Mouse (Mus musculus): Measurements from ENCODE around the gene Grn. TPM values are rescaled to one million over a fixed set of nuclear protein-coding genes. Genes with fewer than 3 reads are reported as not detected.

Grn gene
- polyA plus RNA-seq, 1 experiment from 2014 or later: 58.1 TPM

DNA sequence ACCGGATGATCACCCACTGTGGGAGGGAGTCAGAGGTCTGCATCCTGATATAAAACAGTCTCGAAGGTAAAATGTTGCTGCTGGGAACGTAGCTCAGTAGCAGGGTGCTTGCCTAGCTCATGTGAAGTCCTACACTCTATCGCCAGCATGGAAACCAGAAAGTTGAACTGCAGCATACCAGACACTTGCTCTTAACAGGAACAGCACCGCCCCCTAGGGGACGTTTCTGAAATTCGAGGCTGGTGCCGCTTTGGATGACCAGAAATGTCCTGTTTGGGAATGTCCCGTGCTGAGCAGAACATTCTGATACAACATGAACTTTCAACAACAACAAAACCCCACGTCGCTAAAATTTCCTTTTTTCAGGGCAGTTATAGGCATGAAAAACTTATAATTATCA lies 18.4 kb upstream of the Grn start:
- H3K27ac ChIP-seq: peak overlapping the region; percentile 63; the same call in 1 of the 2 replicates

DNA sequence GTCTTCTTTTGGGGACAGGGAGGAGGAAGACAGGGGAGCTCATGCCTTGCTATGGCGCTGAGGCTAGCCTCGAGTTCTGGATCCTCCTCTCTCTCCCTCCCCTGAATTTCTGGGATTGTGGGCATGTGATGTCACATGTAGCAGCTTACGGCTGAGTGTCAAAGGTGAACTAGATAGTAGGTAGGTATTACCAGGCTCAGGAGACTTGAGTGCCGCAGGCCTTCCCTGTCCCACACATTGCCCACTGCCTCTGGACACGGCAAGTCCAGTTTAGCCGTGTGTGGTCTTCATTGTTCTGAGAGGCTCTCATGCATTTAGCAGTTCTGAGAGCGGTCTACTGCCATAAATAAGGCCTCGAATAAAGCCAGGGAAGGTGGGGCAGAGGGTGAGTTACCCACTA lies 17.1 kb upstream of the Grn start:
- Histone ChIP-seq H3K4me1 (peaks cover 34% of the 10 kb centered on the region), H3K27ac (no peak overlapping the region), H3K9ac (no peak overlapping the region), H3K4me2 (no peak overlapping the region), H3K36me3 (no peaks in the 10 kb centered on the region), H3K9me3 (replicated peaks) (no peaks in the 10 kb centered on the region), H3K27me3 (replicated peaks) (peaks cover 45% of the 10 kb centered on the region), H3K4me3 (no peak overlapping the region)
- no peak for ATAC-seq
- WGBS (ENCODE audit: insufficient replicate concordance): 70% methylated on average over 8 of the region's 8 CpGs

More for the DNA sequence above, 18.4 kb upstream of the Grn start:
- WGBS (ENCODE audit: insufficient replicate concordance): 8% methylated on average over 11 of the region's 11 CpGs
- peaks cover 33% of the 10 kb centered on the region for H3K27me3 ChIP-seq (replicated peaks)
- H3K36me3 ChIP-seq: no peaks in the 10 kb centered on the region
- H3K4me2 ChIP-seq: peak overlapping the region; percentile 36; the same call in 1 of the 2 replicates
- H3K9me3 ChIP-seq (replicated peaks): no peaks in the 10 kb centered on the region
- no peak for ATAC-seq
- peaks cover 40% of the 10 kb centered on the region for H3K4me1 ChIP-seq
- no peak overlapping the region; the same call in 1 of the 2 replicates for H3K4me3 ChIP-seq
- H3K9ac ChIP-seq: no peak overlapping the region; the same call in 1 of the 2 replicates

DNA sequence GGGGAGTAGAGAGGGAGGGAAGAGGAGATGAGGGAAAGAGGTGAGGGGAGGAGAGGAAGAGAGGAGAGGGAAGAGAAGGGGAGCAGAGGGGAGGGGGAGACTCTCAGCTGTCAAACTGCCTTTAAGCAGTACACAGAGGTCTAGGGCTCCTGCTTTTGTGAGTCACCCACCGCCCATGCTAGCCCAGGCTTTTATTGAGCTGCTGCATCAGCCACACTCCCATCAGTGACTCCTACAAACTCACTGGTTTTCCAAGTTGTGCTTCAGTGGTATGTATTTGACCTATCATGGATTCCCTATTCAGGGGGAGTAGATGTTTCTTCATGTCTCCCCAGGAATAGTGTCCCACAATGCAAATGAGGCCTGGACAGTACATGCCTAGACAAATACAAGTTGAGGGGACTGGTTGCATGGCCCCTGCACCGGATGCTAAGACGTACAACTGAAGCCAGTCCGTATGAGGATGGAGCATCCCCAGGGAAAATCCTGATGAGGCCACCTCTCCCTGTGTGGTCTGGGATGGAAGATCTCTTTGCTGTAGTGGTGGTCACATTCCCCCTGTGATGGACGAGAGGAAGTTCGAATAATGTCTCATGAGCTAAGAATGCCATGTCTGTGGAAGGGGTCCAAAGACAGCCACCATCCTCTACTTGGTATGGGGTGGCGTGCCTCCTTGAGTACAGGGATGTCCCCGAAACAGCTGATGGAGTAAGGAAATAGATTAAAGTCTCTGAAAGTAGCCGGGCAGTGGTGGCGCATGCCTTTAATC lies 14.9 kb upstream of the Grn start:
- Histone ChIP-seq H3K4me2 (no peak overlapping the region), H3K9ac (no peak overlapping the region), H3K27ac (no peak overlapping the region), H3K4me3 (no peak overlapping the region), H3K9me3 (replicated peaks) (no peaks in the 10 kb centered on the region), H3K36me3 (no peaks in the 10 kb centered on the region), H3K4me1 (peaks cover 16% of the 10 kb centered on the region), H3K27me3 (replicated peaks) (peaks cover 60% of the 10 kb centered on the region)
- 65% methylated on average over 10 of the region's 10 CpGs for WGBS (ENCODE audit: insufficient replicate concordance)
- ATAC-seq: no peak

DNA sequence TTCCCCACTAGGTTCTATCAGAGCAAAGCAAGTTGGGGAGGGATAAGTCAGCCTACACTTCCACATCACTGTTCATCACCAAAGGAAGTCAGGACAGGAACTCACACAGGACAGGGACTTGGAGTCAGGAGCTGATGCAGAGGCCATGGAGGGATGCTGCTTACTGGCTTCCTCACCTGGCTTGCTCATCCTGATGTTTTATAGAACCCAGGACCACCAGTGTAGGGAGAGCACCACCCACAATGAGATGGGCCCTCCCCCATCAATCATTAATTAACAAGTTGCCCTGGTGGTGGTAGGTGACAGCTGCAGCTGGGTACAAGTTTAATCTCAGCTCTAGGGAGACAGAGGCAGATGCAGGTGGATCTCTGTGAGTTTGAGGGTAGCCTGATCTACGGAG lies 13.0 kb upstream of the Grn start:
- Histone ChIP-seq H3K4me1 (no peaks in the 10 kb centered on the region), H3K9ac (no peak overlapping the region), H3K4me3 (no peak overlapping the region), H3K9me3 (replicated peaks) (no peaks in the 10 kb centered on the region), H3K27me3 (replicated peaks) (peaks cover 64% of the 10 kb centered on the region), H3K36me3 (no peaks in the 10 kb centered on the region), H3K4me2 (no peak overlapping the region), H3K27ac (no peak overlapping the region)
- ATAC-seq: no peak
- WGBS (ENCODE audit: insufficient replicate concordance): 62% methylated on average over 1 of the region's 1 CpGs

DNA sequence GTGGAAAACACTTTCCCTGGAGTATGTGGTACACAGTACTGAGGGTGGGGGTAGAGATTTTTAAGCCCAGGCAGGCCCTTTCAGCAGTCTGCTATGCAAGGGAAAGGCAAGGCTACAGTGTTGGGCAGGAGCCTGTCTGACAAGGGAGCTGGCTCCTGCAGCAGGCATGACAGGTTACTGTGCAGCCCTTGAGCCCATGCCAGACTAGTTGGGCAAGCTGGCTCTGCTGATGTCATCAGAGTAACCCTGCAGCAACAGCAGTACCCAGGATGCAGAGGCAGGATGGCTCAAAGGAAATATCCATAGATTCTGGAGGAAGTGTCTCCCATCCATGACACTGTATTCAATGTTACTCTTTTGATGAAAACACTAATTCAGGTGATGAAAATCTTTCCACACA lies 11.2 kb upstream of the Grn start:
- H3K36me3 ChIP-seq: no peaks in the 10 kb centered on the region
- no peak for ATAC-seq

DNA sequence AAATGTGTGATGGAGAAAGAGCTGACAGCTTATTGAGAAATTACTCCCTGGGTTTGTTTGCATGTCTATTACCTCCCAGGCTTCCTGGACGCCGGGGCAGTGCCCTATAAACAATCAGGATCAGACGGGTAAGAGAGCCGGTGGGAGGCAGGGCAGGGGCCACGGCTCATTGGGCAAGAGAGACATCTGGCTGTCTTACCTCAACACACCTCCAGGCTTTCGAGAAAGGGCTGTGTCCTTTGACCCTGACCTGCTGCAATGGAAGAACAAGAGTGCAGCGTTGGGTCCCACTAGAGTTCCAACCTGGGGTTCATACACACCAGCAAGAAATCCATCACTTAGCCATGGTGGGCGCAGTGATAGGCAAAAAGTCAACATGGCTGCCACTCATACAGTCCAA lies 8.6 kb upstream of the Grn start:
- H3K9me3 ChIP-seq (replicated peaks): no peaks in the 10 kb centered on the region
- H3K27me3 ChIP-seq (replicated peaks): peaks cover 48% of the 10 kb centered on the region; the same call in 1 of the 2 replicates
- no peaks in the 10 kb centered on the region for H3K36me3 ChIP-seq
- H3K9ac ChIP-seq: no peak overlapping the region
- H3K4me1 ChIP-seq: no peaks in the 10 kb centered on the region
- H3K27ac ChIP-seq: no peak overlapping the region
- no peak for ATAC-seq
- H3K4me2 ChIP-seq: no peak overlapping the region
- WGBS (ENCODE audit: insufficient replicate concordance): 51% methylated on average over 8 of the region's 8 CpGs
- no peak overlapping the region for H3K4me3 ChIP-seq

More for the DNA sequence above, 11.2 kb upstream of the Grn start:
- Histone ChIP-seq H3K27ac (no peak overlapping the region), H3K9ac (no peak overlapping the region), H3K9me3 (replicated peaks) (no peaks in the 10 kb centered on the region), H3K4me2 (no peak overlapping the region), H3K27me3 (replicated peaks) (peaks cover 63% of the 10 kb centered on the region), H3K4me3 (no peak overlapping the region), H3K4me1 (no peaks in the 10 kb centered on the region)

DNA sequence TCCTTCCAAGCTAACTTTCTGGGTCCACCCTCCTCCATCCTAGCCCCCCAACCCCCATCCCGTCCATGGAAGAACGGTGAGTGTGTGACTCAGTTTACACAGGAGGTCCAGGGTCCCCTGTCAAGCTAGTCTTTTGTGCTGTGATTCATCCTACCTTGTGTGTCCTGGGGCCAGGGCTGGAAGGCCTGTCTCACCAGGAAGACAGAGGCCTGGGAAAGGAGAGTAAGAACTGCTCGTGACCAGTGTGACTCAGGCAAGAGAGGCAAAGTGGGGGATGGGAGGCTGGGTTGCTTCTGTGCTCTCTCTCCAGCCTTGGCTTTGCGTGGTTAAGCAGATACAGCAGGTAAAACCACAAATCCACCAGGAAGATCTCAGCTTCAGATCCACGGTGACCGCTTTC lies 5.4 kb upstream of the Grn start:
- Histone ChIP-seq H3K4me3 (no peak overlapping the region), H3K9ac (no peak overlapping the region), H3K27ac (no peak overlapping the region), H3K9me3 (replicated peaks) (no peaks in the 10 kb centered on the region), H3K4me1 (peaks cover 9% of the 10 kb centered on the region), H3K27me3 (replicated peaks) (peaks cover 34% of the 10 kb centered on the region), H3K36me3 (no peaks in the 10 kb centered on the region), H3K4me2 (no peak overlapping the region)
- no peak for ATAC-seq
- WGBS (ENCODE audit: insufficient replicate concordance): 66% methylated on average over 6 of the region's 6 CpGs

DNA sequence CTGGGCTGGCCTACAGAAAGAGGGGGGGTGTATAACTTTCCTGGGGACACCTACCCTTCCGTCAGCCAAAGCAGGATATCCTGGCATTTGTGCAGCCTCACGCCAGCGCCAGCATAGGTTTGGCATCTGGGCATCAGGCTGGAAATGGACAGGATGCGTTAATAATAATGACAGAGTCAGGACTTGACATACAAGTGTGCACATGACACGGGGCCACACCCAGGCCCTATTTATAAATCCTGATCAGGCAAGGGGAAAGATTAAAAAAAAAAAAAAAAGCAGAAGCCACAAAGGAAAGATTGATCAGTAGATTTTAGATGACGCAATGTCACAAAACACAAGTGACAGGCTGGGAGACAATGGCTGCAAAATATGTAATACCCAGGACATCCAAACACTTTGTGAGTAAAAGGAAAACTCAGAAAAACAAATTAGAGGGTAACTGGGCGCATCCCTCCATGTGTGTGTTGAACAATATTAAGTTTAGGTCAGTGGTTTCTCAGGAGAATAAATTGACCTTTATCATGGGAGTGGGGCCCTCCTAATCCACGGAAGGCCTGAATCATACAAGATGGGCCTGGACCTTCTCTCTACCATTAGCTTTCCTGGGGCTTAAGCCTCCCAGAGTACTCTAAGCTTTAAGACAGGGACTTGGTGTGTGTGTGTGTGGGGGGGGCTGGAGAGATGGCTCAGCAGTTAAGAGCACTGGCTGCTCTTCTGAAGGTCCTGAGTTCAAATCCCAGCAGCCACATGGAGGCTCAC lies 4.4 kb upstream of the Grn start:
- peaks cover 19% of the 10 kb centered on the region for H3K4me1 ChIP-seq
- H3K4me3 ChIP-seq: no peak overlapping the region
- no peak overlapping the region for H3K4me2 ChIP-seq
- no peaks in the 10 kb centered on the region for H3K9me3 ChIP-seq (replicated peaks)
- H3K36me3 ChIP-seq: no peaks in the 10 kb centered on the region
- H3K27ac ChIP-seq: no peak overlapping the region
- ATAC-seq: no peak
- H3K9ac ChIP-seq: no peak overlapping the region
- H3K27me3 ChIP-seq (replicated peaks): peaks cover 26% of the 10 kb centered on the region
- WGBS (ENCODE audit: insufficient replicate concordance): 61% methylated on average over 8 of the region's 8 CpGs

DNA sequence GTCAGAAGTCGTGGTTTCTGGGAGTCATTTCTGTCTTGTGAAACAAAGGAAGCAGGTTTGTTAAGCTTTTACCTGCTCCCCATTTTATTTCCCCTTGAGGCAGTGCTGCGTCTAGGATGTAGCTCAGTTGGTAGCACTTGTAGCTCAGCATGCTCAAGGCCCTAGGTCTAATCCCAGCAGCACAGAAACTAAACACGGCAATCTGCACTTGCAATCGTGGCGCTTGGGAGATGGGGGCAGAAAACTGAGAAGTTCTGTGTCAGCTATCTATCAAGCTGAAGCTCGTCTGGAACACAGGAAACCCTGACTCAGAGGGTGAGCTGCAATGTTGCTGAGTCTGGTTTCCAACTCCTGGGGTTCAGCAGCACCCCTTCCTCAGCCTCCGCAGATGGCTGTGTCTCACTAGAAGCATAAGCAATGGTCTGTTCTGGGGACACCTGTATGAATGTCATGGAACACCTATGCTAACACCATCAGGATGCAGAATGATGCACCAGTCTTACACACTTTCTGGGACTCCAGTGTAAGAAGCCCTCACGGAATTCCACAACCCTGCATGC lies 1.1 kb upstream of the Grn start:
- peaks cover 41% of the 10 kb centered on the region for H3K4me1 ChIP-seq
- 36% methylated on average over 8 of the region's 8 CpGs for WGBS (ENCODE audit: insufficient replicate concordance)
- H3K9me3 ChIP-seq (replicated peaks): no peaks in the 10 kb centered on the region
- no peak overlapping the region for H3K4me3 ChIP-seq
- H3K36me3 ChIP-seq: no peaks in the 10 kb centered on the region
- H3K27me3 ChIP-seq (replicated peaks): peaks cover 23% of the 10 kb centered on the region
- H3K4me2 ChIP-seq: peak overlapping the region; percentile 89
- H3K27ac ChIP-seq: 0 out of 2 replicates have a peak overlapping the region, but pooled peaks have one; percentile 33
- ATAC-seq: no peak
- H3K9ac ChIP-seq: 0 out of 2 replicates have a peak overlapping the region, but pooled peaks have one; percentile 70

DNA sequence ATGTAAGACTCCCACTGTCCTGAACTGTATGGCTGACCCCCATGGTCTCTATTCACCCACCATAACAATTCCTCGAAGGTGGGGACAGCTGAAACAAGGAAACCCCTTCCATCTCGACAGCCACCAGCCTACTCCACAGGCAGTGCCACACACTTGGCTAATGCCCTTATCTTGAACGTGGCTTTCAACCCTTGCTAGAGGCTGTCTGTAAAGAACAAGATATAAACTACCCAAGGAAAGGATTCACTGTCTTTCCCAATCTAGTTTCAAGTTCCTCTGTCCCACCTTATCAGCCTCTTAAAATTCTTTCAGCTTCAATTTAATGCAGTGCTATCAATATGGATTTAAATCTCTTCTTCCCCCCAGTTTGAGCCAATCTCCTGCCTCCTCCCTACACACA lies 564 bp upstream of the Grn start:
- peaks cover 19% of the 10 kb centered on the region for H3K27me3 ChIP-seq (replicated peaks)
- no peak for ATAC-seq
- H3K9me3 ChIP-seq (replicated peaks): no peaks in the 10 kb centered on the region
- H3K4me2 ChIP-seq: peak overlapping the region; percentile 89
- H3K9ac ChIP-seq: peak overlapping the region; percentile 70
- 15% methylated on average over 3 of the region's 3 CpGs for WGBS (ENCODE audit: insufficient replicate concordance)
- peak overlapping the region; percentile 71 for H3K4me3 ChIP-seq
- H3K27ac ChIP-seq: 0 out of 2 replicates have a peak overlapping the region, but pooled peaks have one; percentile 33
- no peaks in the 10 kb centered on the region for H3K36me3 ChIP-seq
- peaks cover 41% of the 10 kb centered on the region for H3K4me1 ChIP-seq

DNA sequence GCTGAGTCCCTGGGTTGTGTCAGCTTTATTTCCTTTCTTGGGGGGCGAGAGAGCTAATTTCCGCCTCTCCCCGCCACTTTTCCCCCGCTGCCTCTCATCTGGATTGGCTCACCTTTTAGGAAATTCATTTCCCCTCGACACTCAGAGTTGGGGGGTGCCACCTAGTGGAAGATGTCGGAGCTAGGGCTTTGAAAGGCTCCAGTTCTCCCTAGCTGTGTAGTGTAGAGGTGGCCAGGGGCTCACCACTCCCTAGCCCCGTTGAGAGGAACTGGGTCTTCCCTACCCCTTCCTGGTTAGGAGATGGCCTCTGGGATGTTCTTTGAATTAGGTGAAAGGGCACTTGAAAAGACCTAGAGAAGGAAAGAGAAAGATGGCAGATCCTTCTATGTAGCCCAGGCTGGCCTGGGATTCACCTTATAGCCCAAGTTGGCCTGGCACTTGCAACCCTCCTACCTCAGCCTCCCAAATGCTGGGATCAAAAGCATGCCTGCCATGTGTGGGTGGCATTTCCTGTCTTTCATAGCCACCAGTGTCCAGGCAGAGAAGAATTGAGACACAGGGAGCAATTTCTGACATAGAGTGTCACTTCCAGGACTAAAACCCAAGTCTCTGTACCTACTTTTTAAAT lies 1.0 kb downstream of the Grn start:
- H3K4me1 ChIP-seq: peaks cover 41% of the 10 kb centered on the region
- no peaks in the 10 kb centered on the region for H3K9me3 ChIP-seq (replicated peaks)
- H3K4me2 ChIP-seq: peak overlapping the region; percentile 89
- peaks cover 32% of the 10 kb centered on the region for H3K27me3 ChIP-seq (replicated peaks)
- H3K9ac ChIP-seq: peak overlapping the region; percentile 70
- H3K36me3 ChIP-seq: peaks cover 15% of the 10 kb centered on the region
- WGBS (ENCODE audit: insufficient replicate concordance): 1% methylated on average over 7 of the region's 7 CpGs
- peak overlapping the region; percentile 71 for H3K4me3 ChIP-seq
- peak overlapping the region; percentile 84 for H3K27ac ChIP-seq
- ATAC-seq: peak; percentile 31; the same call in 1 of the 2 replicates

Data from liver, embryonic 12.5 days (tissue).